Mouse (Mus musculus): Measurements from ENCODE around the gene Neurod1.
A peak's percentile ranks its signal among the peaks of the same experiment; 100 is the strongest.

Gene Neurod1

GRCm38 (mm10) chr2:79456575-79457349 lies at the start of gene Neurod1, which contains the start of gene Cerkl:
Gene Neurod1 (minus strand): TSS chr2:79456751.
Gene Cerkl (minus strand): TSS chr2:79456785.
- no peak for DNase-seq (ENCODE audit: low read depth, low spot score)

DNA sequence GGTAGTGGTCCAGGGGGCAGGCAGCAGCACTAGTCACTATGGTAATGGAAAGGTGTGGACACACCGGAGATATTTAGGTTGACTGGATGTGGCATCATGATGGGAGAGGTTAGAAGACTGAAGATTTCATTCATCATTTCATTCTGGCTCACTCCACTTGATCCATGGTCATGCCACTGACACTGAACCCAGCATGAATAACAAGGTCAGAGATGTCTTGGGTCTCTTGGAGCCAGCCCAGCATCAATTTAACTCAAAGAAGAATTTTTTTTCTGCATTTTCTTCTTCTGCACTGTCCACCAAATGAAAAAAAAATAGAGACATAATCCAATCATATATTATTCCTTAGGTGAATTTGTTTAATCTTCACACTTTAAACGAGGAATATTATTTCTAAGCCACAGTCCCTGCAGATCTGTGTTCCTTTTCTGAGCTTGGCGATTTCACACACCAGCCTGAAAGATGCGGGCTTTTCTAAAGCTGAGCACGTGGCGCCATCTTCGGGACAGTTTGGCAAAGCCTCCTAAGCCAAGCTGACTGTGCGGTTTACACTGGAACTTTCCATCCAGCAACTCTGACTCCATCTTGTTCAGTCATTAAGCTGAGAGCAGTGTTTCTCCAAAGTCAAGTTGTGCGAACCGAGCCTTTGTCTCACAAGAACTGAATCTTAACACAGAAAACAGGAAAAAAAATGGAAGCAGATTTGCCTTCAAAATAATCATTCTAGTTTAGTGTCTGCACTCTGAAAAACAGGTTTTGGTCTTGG lies 42.6 kb upstream of the Neurod1 start:
- DNase-seq (ENCODE audit: low read depth, low spot score): peak; percentile 76

GRCm38 (mm10) chr2:79485127-79485526 lies 28.6 kb upstream of the Neurod1 start:
- DNase-seq (ENCODE audit: low read depth, low spot score): no peak

- no peak for DNase-seq (ENCODE audit: low read depth, low spot score)
Measured at GRCm38 (mm10) chr2:79482511-79482910, 26.0 kb upstream of the Neurod1 start.

GRCm38 (mm10) chr2:79462411-79462810 lies 5.9 kb upstream of the Neurod1 start:
- no peak for DNase-seq (ENCODE audit: low read depth, low spot score)

GRCm38 (mm10) chr2:79461861-79462260 lies 5.3 kb upstream of the Neurod1 start:
- no peak for DNase-seq (ENCODE audit: low read depth, low spot score)

GRCm38 (mm10) chr2:79460586-79460985 lies 4.0 kb upstream of the Neurod1 start:
- DNase-seq (ENCODE audit: low read depth, low spot score): no peak

GRCm38 (mm10) chr2:79460107-79460506 lies 3.6 kb upstream of the Neurod1 start:
- DNase-seq (ENCODE audit: low read depth, low spot score): no peak

- no peak for DNase-seq (ENCODE audit: low read depth, low spot score)
Measured at GRCm38 (mm10) chr2:79459061-79460045, 2.8 kb upstream of the Neurod1 start.

GRCm38 (mm10) chr2:79457932-79458331 lies 1.4 kb upstream of the Neurod1 start:
- no peak for DNase-seq (ENCODE audit: low read depth, low spot score)

- DNase-seq (ENCODE audit: low read depth, low spot score): no peak
Measured at GRCm38 (mm10) chr2:79457434-79457833, 883 bp upstream of the Neurod1 start.

- DNase-seq (ENCODE audit: low read depth, low spot score): no peak
Measured at GRCm38 (mm10) chr2:79455646-79456045, 905 bp downstream of the Neurod1 start.

- no peak for DNase-seq (ENCODE audit: low read depth, low spot score)
Measured at GRCm38 (mm10) chr2:79454786-79455446, 1.6 kb downstream of the Neurod1 start.

DNA sequence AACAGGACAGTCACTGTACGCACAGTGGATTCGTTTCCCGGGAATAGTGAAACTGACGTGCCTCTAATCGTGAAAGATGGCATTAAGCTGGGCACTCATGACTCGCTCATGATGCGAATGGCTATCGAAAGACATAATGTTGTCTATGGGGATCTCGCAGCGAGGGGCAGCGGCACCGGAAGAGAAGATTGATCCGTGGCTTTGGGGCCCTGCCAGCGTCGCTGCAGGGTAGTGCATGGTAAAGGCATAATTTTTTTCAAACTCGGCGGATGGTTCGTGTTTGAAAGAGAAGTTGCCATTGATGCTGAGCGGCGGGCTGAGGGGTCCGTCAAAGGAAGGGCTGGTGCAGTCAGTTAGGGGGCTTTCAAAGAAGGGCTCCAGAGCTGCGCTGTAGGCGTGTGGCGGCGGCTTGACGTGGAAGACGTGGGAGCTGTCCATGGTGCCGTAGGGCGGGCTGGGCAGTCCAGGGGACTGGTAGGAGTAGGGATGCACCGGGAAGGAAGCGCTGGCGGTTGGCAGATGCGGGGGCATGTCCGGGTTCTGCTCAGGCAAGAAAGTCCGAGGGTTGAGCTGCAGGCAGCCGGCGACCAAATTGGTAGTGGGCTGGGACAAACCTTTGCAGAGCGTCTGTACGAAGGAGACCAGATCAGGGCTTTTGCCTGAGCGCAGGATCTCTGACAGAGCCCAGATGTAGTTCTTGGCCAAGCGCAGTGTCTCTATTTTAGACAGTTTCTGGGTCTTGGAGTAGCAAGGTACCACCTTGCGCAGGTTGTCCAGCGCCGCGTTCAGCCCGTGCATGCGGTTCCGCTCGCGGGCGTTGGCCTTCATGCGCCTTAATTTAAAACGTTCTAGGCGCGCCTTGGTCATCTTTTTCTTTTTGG lies 2.4 kb downstream of the Neurod1 start:
- peak; percentile 44 for DNase-seq (ENCODE audit: low read depth, low spot score)

GRCm38 (mm10) chr2:79451438-79451837 lies 5.1 kb downstream of the Neurod1 start:
- no peak for DNase-seq (ENCODE audit: low read depth, low spot score)

DNA sequence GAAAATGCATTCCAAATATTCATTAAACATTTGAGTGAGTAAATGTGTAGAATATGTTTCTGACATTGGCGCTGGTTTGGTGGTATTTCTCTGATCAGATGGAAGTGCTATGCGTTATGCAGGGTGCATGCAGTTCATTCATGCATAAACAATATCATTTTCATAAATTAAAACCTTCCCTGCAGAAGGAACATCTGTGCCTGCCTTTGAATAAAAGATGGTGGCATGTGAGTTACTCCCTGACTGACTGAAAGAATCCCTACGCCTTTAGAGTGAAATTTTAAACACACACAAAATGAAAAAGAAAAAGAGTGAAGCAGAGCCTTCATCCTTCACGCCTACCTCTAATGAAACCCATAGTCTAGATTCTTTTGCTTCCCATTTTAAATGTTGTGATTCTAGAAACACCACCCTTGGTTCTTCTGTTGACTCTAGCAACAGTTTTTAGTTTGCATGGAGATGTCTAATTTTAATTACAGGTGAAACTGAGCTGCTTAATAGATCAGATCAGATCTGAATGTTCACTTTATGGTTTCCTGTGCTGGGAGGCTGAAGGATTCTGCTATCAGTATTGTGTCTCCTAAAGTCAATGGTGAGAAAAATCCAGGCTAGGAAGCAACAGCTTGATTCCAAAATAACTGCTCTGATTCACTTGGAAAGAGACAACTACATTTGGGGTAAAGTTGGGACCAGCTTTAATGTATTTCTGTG lies 5.7 kb downstream of the Neurod1 start:
- DNase-seq (ENCODE audit: low read depth, low spot score): no peak

DNA sequence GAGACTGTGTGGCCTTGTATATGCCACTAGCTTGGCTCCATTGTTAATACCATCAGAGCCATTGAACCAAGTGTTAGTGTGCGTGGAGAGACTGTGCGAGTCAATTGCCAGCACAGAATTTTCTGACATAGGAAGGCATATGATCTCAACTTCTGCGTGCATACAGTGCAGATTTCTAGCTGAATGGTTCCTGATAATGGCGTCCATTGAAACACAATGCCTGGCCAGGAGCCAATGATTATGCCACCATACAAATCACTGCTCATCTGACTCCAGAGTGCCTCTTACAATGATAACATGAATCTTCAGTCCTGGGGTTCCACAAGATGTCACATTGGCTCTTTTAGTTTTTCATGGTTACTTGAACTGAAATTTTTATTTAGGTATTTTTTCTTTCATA lies 7.2 kb downstream of the Neurod1 start:
- DNase-seq (ENCODE audit: low read depth, low spot score): no peak

- no peak for DNase-seq (ENCODE audit: low read depth, low spot score)
Measured at GRCm38 (mm10) chr2:79447198-79447597, 9.4 kb downstream of the Neurod1 start.

- no peak for DNase-seq (ENCODE audit: low read depth, low spot score)
Measured at GRCm38 (mm10) chr2:79443861-79444620, 12.5 kb downstream of the Neurod1 start.
